Mouse (Mus musculus) effector memory CD4-positive, alpha-beta T cell, adult 7 months (primary cell): Measurements from ENCODE around the gene Vmn1r229. TPM values are rescaled to one million over a fixed set of nuclear protein-coding genes. Genes with fewer than 3 reads are reported as not detected.

ENCODE experiments used
- polyA plus RNA-seq: library from polyadenylated mRNA; unstranded; fragments of 100-300 nt; shearing (Covaris generic); gene quantifications from one replicate; pipeline ENCODE4 v1.2.1, GENCODE M21; 2017

Gene Vmn1r229
- 0.05 TPM for polyA plus RNA-seq

DNA sequence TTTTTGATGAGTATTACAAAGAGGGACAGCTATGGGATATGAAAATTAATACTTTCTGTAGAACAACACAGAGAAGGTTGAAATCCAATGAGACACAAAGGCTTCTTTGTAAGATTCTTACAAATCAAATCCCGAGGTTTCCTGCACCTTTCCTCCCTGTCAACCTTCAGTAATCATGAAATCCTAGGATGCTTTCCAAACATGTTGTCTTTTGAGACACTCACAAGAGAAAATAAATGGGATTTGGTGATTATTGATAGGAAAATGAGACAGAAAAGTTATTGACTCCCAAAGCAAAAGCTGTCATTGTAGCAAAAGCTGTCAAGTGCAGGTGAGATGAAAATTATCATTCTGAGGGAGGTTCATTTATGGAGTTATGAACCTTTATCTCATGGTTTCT, at the start of gene Vmn1r229:
Vmn1r229 (plus strand) TSS at position 301 of the 400 bp plus-strand sequence.

GRCm38 (mm10) chr17:20786057-20786456, 25.3 kb upstream of the Vmn1r229 start, which contains the start of gene Vmn1r228:
TSS of gene Vmn1r228 (minus strand) at chr17:20786157.

DNA sequence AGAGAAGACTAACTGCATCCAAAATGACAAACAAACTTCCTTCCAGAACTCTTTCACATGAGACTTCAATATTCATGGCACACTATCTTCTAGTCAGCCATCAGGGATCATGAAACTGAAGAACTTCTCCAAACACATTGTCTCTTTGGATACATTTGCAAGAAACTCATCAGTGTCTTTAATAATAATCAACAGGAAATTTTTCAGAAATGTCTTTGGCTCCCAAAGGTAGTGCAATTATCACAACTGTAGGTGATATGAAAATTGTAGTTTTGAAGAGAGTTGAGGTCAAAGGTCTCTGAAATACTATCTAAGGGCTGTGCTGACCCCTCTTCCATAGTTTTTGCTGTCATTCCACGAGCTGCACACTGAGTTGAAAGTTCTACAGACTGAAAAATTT, 28.8 kb downstream of the Vmn1r229 start, which contains the start of gene Vmn1r230:
Vmn1r230 (plus strand) TSS at position 301 of the 400 bp plus-strand sequence.

Other genes starting within 250 kb of the Vmn1r229 start
- gene Vmn2r109, start 246.8 kb upstream of the Vmn1r229 start, polyA plus RNA-seq: not detected
- not detected for gene Vmn2r110, start 215.1 kb upstream of the Vmn1r229 start, polyA plus RNA-seq
- 0.50 TPM for gene Fpr-rs3, start 186.7 kb upstream of the Vmn1r229 start, polyA plus RNA-seq
- gene Vmn1r226, start 128.7 kb upstream of the Vmn1r229 start, polyA plus RNA-seq: not detected
- gene Vmn1r227, start 81.7 kb upstream of the Vmn1r229 start, polyA plus RNA-seq: 0.07 TPM
- gene Vmn1r228, start 25.4 kb upstream of the Vmn1r229 start, polyA plus RNA-seq: not detected
- gene Vmn1r230, start 28.9 kb downstream of the Vmn1r229 start, polyA plus RNA-seq: not detected
- gene Vmn1r231, start 93.5 kb downstream of the Vmn1r229 start, polyA plus RNA-seq: not detected
- gene Vmn1r232, start 108.2 kb downstream of the Vmn1r229 start, polyA plus RNA-seq: not detected
- 311 TPM for gene Ppp2r1a, start 133.8 kb downstream of the Vmn1r229 start, polyA plus RNA-seq
- 0.50 TPM for gene Vmn1r233, start 184.9 kb downstream of the Vmn1r229 start, polyA plus RNA-seq
- gene Zfp160, start 197.3 kb downstream of the Vmn1r229 start, polyA plus RNA-seq: 5.3 TPM